Mouse (Mus musculus) liver, embryonic 13.5 days (tissue): ENCODE data around the gene Tbx19. TPM values are rescaled to one million over a fixed set of nuclear protein-coding genes. Genes with fewer than 3 reads are reported as not detected.
A peak's percentile ranks its signal among the peaks of the same experiment; 100 is the strongest.

Experiments used
- ATAC-seq: fragments of 200-750 bp; cut with Nextera tagmentation; 2 replicates; pipeline ENCODE4 v1.8.0; 2017; ENCODE audit warnings: low read depth, mild to moderate bottlenecking, moderate number of reproducible peaks, moderate library complexity
- DNase-seq: peaks from one replicate; pipeline ENCODE4 v3.0.0; 2022
- H3K27ac ChIP-seq: fragments of 300-500 bp; sonication (generic); 2 replicates; pipeline ENCODE4 v1.5.1; 2015; ENCODE audit warnings: moderate library complexity, mild to moderate bottlenecking, inconsistent platforms
- H3K27me3 ChIP-seq: fragments of 300-500 bp; sonication (generic); 2 replicates; pipeline ENCODE4 v1.6.1; 2015; ENCODE audit warnings: mild to moderate bottlenecking, inconsistent platforms
- H3K36me3 ChIP-seq: fragments of 300-500 bp; sonication (generic); 2 replicates; pipeline ENCODE4 v1.6.1; 2015; ENCODE audit warnings: mild to moderate bottlenecking, inconsistent platforms
- H3K4me1 ChIP-seq: fragments of 300-500 bp; sonication (generic); replicated peaks from 2 replicates; pipeline ENCODE4 v1.6.1; 2015; ENCODE audit warnings: inconsistent platforms
- H3K4me2 ChIP-seq: fragments of 300-500 bp; sonication (generic); 2 replicates; pipeline ENCODE4 v1.6.1; 2015; ENCODE audit warnings: inconsistent platforms, mild to moderate bottlenecking, moderate library complexity
- H3K4me3 ChIP-seq: fragments of 300-500 bp; sonication (generic); replicated peaks from 2 replicates; pipeline ENCODE4 v1.5.1; 2015; ENCODE audit warnings: mild to moderate bottlenecking, inconsistent platforms
- H3K9ac ChIP-seq: fragments of 300-500 bp; sonication (generic); 2 replicates; pipeline ENCODE4 v1.6.1; 2015; ENCODE audit warnings: mild to moderate bottlenecking, inconsistent platforms
- H3K9me3 ChIP-seq: fragments of 300-500 bp; sonication (generic); replicated peaks from 2 replicates; pipeline ENCODE4 v1.6.1; 2016; ENCODE audit warnings: inconsistent platforms
- WGBS: fragments of 180-500 bp; shearing (Covaris S2); methylation state at CpG from one replicate; pipeline ENCODE4 v1.1.7; 2015; ENCODE audit not compliant: insufficient replicate concordance; 5-methylcytosine and 5-hydroxymethylcytosine counted together
- polyA plus RNA-seq: library from polyadenylated mRNA; unstranded; fragments of >200 nt; fragmentation: Nextera tagmentation; extraction: Ambion mirVana; gene quantifications from 2 replicates; pipeline ENCODE4 v1.2.1, GENCODE M21; 2015

Gene Tbx19
- polyA plus RNA-seq, 1 experiment from 2014 or later = 0.03 TPM

DNA sequence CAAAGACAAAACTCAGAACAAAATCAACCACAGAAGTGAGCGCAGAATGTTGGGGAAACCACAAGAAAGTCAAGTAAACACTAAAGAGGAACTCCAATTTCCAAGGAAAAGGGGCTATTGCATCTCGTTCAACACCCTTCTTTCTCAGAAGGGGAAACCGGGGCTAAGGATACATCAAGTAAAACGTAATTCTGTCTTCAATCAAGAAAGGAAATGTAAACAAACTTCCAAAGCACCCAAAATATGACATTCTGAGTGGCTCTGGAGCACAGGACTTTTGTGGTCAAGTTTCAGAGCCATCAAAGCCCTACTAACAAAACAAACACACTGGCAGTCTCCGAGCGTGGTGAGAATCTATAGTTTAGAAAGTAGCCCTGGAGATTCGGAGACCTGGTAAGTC, 32.9 kb upstream of the Tbx19 start:
- WGBS = 2% methylated on average over 7 of the region's 7 CpGs
- H3K27me3 ChIP-seq = no peaks in the 10 kb centered on the region
- peak overlapping the region; percentile 83 for H3K4me3 ChIP-seq
- no peaks in the 10 kb centered on the region for H3K36me3 ChIP-seq
- peak overlapping the region; percentile 85 for H3K27ac ChIP-seq
- DNase-seq (no peak), ATAC-seq (no peak)
- peaks cover 39% of the 10 kb centered on the region for H3K4me1 ChIP-seq
- peak overlapping the region; percentile 94 for H3K4me2 ChIP-seq
- H3K9ac ChIP-seq = peak overlapping the region; percentile 91
- no peaks in the 10 kb centered on the region for H3K9me3 ChIP-seq

DNA sequence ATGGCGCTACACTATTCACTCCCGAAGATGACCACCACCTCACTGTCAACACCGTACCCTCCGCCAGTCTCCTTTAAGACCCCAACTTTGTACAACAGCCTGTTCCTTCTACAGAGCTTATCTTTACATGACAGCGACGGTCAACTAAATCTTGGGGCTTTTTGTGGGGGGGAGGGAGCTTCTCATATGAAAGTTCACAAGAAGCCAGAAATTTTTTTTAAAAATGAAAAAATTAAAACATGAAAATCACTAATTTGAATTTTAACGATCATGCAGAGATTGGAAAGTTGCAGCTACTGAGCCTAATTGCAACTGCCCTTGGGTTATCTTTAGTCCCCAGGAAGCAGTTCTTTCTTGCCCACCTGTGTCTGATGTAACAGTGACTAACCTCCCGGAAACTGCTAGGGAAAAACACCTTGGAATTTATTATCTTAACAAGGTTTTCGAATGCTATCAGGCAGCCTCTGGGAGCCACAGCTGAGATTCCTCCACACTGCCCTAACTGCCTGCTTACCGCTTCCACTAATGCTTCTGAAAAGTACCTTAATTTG, 32.2 kb upstream of the Tbx19 start:
- H3K4me3 ChIP-seq = peak overlapping the region; percentile 83
- H3K4me1 ChIP-seq = peaks cover 39% of the 10 kb centered on the region
- H3K9ac ChIP-seq = peak overlapping the region; percentile 91; the same call in 1 of the 2 replicates
- peak overlapping the region; percentile 94 for H3K4me2 ChIP-seq
- no peaks in the 10 kb centered on the region for H3K9me3 ChIP-seq
- peak overlapping the region; percentile 85; the same call in 1 of the 2 replicates for H3K27ac ChIP-seq
- ATAC-seq = no peak
- WGBS = 16% methylated on average over 10 of the region's 10 CpGs
- no peak for DNase-seq
- H3K36me3 ChIP-seq = 0 out of 2 replicates have a peak, but pooled peaks cover 4% of the 10 kb centered on the region
- no peaks in the 10 kb centered on the region for H3K27me3 ChIP-seq

DNA sequence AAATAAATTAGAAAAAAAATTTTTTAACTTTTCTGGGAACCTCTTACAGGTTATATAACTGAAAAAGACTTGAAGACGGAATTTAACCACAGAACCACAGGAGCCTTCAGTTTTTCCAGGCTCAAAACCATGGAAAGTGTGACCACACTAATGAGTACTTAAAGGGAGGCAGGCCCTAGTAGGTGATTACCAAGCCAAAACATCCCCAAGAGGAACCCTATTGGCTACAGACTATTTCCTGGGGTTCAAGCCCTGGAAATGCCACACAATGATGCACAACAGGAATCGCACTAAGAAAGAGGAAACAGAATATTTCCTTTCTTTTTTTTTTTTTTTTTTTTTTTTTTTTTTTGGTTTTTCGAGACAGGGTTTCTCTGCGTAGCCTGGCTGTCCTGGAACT, 31.5 kb upstream of the Tbx19 start:
- 0 out of 2 replicates have a peak, but pooled peaks cover 4% of the 10 kb centered on the region for H3K36me3 ChIP-seq
- no peak overlapping the region for H3K27ac ChIP-seq
- no peak overlapping the region for H3K9ac ChIP-seq
- no peaks in the 10 kb centered on the region for H3K27me3 ChIP-seq
- ATAC-seq (no peak), DNase-seq (no peak)
- no peaks in the 10 kb centered on the region for H3K9me3 ChIP-seq
- 41% methylated on average over 4 of the region's 4 CpGs for WGBS
- peaks cover 43% of the 10 kb centered on the region for H3K4me1 ChIP-seq
- H3K4me2 ChIP-seq = no peak overlapping the region; the same call in 1 of the 2 replicates
- H3K4me3 ChIP-seq = no peak overlapping the region

DNA sequence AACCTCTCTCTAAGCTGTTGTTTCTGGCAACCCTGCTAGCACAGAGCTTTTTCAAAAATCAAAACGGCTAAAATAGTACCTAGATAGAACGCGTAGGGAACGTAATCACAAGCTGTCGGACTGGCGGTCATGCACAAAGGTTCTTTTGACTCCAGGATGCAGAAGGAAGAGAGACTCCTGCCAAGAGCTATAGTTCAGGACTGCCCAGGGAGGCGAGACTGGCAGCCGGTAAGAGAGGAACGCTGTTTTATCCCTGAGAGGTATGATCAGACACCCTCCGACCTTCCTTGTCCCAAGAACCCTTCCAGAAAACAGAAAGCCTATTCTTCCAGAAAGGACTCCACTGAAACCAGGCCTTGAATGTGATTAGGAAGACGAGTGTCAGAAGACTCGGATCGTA, 31.0 kb upstream of the Tbx19 start:
- Histone ChIP-seq H3K27me3 (no peaks in the 10 kb centered on the region), H3K27ac (no peak overlapping the region), H3K36me3 (0 out of 2 replicates have a peak, but pooled peaks cover 4% of the 10 kb centered on the region), H3K4me3 (no peak overlapping the region), H3K9me3 (no peaks in the 10 kb centered on the region), H3K4me1 (peaks cover 45% of the 10 kb centered on the region), H3K4me2 (no peak overlapping the region), H3K9ac (no peak overlapping the region)
- no peak for ATAC-seq
- 80% methylated on average over 13 of the region's 13 CpGs for WGBS
- no peak for DNase-seq

DNA sequence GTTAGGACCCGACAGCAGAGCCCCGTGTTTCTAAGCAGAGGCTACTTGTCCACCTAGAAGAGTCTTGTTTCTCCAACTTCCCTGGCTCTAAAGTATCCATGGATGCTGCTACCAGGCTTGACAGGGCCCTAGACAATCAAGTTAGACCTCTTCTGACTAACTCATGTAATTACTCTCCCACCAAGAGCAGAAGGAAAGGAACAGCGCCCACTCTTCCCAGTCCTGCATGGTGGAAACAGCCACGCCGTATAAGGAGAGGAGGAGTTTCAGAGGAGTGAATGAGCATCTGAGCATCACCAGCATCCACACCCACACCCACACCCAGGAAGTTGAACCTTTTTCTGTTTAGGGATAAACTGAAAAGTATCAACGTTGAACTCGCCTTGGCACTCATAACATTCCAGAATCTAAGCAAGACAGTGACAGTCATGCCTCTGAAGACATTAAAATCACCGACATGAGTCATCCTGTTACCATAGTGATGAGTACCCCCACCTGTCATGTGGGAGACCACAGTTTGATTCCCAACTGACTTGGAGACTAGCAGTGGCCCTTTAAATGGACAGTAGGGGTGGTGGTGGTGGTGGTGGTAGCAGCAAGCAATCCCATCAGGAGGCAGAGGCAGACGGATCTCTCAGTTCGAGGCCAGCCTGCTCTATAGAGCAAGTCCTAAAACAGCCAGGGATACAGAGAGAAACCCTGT, 30.1 kb upstream of the Tbx19 start:
- DNase-seq = no peak
- 77% methylated on average over 10 of the region's 10 CpGs for WGBS
- Histone ChIP-seq H3K4me3 (no peak overlapping the region), H3K36me3 (0 out of 2 replicates have a peak, but pooled peaks cover 4% of the 10 kb centered on the region), H3K9ac (no peak overlapping the region), H3K27me3 (no peaks in the 10 kb centered on the region), H3K27ac (no peak overlapping the region), H3K4me2 (no peak overlapping the region), H3K4me1 (peaks cover 45% of the 10 kb centered on the region), H3K9me3 (no peaks in the 10 kb centered on the region)
- ATAC-seq = no peak

DNA sequence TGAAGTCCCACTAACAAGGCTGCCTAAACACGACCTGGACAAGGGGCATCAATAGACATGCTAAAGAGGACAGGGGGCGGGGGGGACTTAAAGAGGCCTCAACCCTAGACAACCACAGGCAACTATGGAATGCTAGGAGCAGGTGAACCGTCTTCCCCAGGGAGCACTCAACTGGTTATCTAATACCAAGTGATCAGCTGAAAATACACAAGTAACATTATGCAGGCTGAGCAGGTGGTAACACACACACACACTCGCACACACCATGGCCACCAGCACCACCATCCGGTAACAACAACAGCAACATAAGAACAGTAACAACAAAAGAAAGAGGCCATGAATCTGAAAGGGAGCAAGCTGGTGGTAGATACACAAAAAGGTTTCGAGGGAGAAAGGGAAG, 29.5 kb upstream of the Tbx19 start:
- no peaks in the 10 kb centered on the region for H3K27me3 ChIP-seq
- 70% methylated on average over 6 of the region's 6 CpGs for WGBS
- no peak overlapping the region for H3K4me2 ChIP-seq
- H3K9me3 ChIP-seq = no peaks in the 10 kb centered on the region
- H3K4me3 ChIP-seq = no peak overlapping the region
- H3K27ac ChIP-seq = no peak overlapping the region
- ATAC-seq = no peak
- H3K36me3 ChIP-seq = 0 out of 2 replicates have a peak, but pooled peaks cover 4% of the 10 kb centered on the region
- no peak overlapping the region for H3K9ac ChIP-seq
- H3K4me1 ChIP-seq = peaks cover 42% of the 10 kb centered on the region
- DNase-seq = no peak

DNA sequence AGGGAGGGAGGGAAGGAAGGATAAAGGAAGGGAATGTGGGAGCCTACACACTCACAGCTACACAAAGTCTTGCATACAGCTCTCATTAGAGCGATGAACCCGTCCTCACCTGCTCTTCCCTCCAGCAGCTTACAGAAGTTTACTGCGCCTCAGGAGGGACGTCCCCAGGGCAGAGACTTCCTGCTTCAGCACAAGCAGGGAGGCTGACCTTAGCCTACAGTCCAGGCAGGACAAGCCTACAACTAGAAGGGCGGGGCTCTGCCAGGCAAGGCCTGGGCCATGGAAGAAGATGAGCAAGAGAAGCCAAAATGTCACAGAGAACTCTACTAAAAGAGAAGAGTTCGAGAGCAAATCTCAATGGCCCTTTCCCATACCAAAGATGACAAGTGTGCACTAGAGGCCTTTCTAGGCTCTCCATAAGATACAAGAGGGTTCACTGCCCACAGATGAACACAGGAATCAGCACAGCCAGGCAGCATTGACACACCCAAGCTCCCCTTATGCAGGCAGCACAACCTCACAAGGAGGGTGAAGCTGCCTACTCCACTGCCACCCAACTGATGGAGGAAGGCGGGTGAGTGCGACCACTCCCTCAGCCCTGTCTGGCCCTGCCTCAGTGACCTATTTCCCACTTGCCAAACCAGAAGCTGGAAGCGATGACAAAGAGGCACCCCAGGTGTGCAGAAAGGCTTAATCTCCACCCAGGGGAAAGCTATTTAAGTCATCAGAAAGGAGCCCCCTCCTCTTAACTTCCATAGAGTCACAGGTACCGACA, 28.4 kb upstream of the Tbx19 start:
- ATAC-seq = no peak
- H3K4me2 ChIP-seq = no peak overlapping the region
- 63% methylated on average over 10 of the region's 10 CpGs for WGBS

DNA sequence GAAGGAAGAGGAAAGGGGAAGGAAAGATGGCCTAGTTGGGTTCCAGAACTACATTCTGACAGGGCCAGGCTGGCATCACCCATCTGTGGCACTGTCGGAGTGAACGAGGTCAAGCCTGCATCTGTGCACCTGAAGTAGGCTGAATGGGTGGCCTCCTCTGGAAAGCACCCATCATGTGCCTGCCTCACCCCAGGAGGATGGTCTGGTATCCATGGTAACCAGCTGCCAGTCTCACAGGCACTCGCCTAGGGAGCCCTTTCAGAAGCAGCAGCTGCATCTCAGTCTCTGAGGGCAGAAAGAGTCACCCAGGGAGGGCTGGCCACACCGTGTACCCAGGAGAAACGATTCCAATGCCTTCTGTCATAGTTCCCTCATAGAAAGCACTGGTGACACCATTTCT, 26.8 kb upstream of the Tbx19 start:
- 42% methylated on average over 5 of the region's 5 CpGs for WGBS

More for the DNA sequence above, 28.4 kb upstream of the Tbx19 start:
- Histone ChIP-seq H3K36me3 (0 out of 2 replicates have a peak, but pooled peaks cover 4% of the 10 kb centered on the region), H3K27me3 (no peaks in the 10 kb centered on the region), H3K4me3 (no peak overlapping the region), H3K4me1 (peaks cover 34% of the 10 kb centered on the region), H3K27ac (no peak overlapping the region), H3K9ac (no peak overlapping the region), H3K9me3 (no peaks in the 10 kb centered on the region)
- DNase-seq = no peak

DNA sequence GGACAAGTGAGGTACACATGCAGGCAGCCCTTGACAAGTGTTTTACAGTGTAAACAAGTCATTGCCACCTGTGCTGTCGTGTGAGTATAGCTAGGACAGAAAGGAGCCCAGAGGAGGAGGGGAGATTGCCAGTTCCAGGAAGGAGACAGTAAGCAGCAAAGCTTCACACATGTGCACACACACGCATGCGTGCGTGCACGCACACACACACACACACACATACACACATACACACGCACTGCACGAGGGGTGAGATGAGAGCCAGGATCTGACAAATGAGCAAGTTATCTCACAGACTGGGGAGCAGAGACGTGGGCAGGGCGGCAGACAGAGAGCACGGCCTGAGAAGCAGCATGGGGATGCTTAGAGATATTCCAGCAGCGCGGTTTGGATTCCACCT, 25.9 kb upstream of the Tbx19 start:
- peaks cover 14% of the 10 kb centered on the region; the same call in 1 of the 2 replicates for H3K36me3 ChIP-seq
- DNase-seq = no peak
- H3K9ac ChIP-seq = no peak overlapping the region
- no peak overlapping the region for H3K4me3 ChIP-seq
- H3K27ac ChIP-seq = no peak overlapping the region
- no peak overlapping the region for H3K4me2 ChIP-seq
- no peak for ATAC-seq
- no peaks in the 10 kb centered on the region for H3K9me3 ChIP-seq
- H3K4me1 ChIP-seq = peaks cover 17% of the 10 kb centered on the region
- H3K27me3 ChIP-seq = no peaks in the 10 kb centered on the region
- WGBS = 66% methylated on average over 12 of the region's 12 CpGs

More for the DNA sequence above, 26.8 kb upstream of the Tbx19 start:
- no peaks in the 10 kb centered on the region for H3K9me3 ChIP-seq
- no peak overlapping the region for H3K4me2 ChIP-seq
- DNase-seq = no peak
- no peaks in the 10 kb centered on the region for H3K27me3 ChIP-seq
- H3K27ac ChIP-seq = no peak overlapping the region
- H3K9ac ChIP-seq = no peak overlapping the region
- no peak overlapping the region for H3K4me3 ChIP-seq
- peaks cover 18% of the 10 kb centered on the region for H3K4me1 ChIP-seq
- no peak for ATAC-seq
- peaks cover 9% of the 10 kb centered on the region; the same call in 1 of the 2 replicates for H3K36me3 ChIP-seq

DNA sequence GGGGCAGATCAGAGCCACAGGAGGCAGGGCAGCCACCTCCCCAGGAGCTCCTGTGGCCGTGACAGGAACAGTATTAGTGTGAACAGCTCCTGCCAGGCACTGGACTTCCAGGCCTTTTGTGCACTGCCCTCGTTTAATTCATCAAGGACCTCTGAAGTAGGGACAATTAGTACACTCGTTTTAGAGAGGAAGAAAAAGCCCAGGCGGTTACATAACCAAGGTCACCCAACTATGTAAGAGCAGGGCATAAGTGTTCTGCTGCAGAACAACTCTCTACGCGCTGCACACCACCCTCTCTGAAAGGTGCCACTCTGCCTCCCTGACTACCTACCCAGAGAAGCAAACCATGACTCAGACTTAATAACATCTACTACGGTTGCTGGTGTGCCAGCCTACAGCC, 24.5 kb upstream of the Tbx19 start:
- H3K36me3 ChIP-seq = peaks cover 14% of the 10 kb centered on the region; the same call in 1 of the 2 replicates
- no peak overlapping the region for H3K4me3 ChIP-seq
- ATAC-seq = no peak
- no peak overlapping the region for H3K4me2 ChIP-seq
- WGBS = 68% methylated on average over 7 of the region's 7 CpGs
- H3K9me3 ChIP-seq = no peaks in the 10 kb centered on the region
- DNase-seq = no peak
- H3K27me3 ChIP-seq = no peaks in the 10 kb centered on the region
- H3K27ac ChIP-seq = no peak overlapping the region
- peaks cover 17% of the 10 kb centered on the region for H3K4me1 ChIP-seq
- H3K9ac ChIP-seq = no peak overlapping the region

DNA sequence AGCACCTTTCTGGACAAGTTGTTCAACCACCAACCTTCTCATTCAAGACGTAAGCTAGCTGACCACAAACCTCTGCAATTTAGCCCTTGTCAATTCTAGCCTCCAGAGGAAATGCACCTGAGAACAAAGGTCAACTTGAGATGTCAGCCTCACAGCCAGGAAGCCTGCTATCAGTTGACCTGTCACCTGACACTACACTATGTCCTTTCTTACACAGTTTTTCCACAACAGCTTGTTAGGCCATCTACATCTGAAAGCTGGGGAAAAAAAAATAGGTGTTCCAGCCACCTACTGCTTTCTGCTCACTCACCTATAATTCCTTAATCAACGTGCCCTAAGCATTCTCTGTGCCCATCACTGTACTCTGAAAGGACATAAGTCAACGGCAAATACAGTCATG, 23.6 kb upstream of the Tbx19 start:
- Histone ChIP-seq H3K4me2 (no peak overlapping the region), H3K9me3 (no peaks in the 10 kb centered on the region), H3K4me1 (peaks cover 14% of the 10 kb centered on the region), H3K36me3 (peaks cover 14% of the 10 kb centered on the region; the same call in 1 of the 2 replicates), H3K4me3 (no peak overlapping the region), H3K27ac (no peak overlapping the region), H3K9ac (no peak overlapping the region), H3K27me3 (no peaks in the 10 kb centered on the region)
- DNase-seq (no peak), ATAC-seq (no peak)
- WGBS = 68% methylated on average over 3 of the region's 3 CpGs
